Mouse (Mus musculus): ENCODE data around the gene Lrpap1. TPM values are rescaled to one million over a fixed set of nuclear protein-coding genes. Genes with fewer than 3 reads are reported as not detected.

The Lrpap1 gene
- polyA plus RNA-seq, 1 experiment from 2014 or later: 77.9 TPM

DNA sequence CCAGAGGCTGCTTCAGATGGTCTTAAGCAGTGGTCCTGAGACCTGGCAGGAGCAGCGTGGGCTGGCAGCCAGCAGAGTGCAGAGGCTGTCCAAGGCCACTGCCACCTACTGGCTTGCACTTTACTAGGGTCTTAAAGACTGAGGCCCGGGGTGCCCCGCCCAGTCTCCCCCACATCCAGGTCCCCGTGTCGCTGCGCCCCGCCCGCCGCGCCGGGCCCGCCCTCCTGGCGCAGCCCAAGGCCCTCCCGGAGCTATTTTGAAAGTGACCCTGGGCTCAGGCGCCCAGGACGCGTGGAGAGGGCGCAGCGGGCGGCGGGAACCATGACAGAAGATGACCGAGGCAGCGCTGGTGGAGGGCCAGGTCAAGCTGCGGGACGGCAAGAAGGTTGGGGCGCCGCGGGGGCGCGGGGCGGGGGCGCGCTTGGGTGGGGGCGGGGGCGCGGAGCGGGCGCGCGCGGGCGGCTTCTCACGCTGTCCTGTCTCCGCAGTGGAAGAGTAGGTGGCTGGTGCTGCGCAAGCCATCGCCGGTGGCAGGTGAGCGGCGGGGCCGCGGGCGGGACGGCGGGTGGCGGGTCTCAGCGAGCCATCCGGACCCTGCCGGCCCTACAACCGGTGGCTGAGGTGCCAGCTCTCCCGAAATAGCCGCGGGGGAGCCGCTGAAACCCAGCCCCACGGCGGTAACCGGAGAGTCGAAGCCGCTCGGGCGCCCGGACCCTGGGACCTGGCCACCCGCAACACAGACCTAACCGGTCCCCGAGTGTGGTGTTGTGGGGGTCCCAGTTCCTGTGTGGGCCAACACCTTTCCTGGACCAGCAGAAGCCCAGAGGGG, 48.7 kb downstream of the Lrpap1 start, which contains the start of gene Dok7:
Gene Dok7 (plus strand): TSS at position 163 of the 829 bp plus-strand sequence.
- peak; percentile 20; the same call in 1 of the 2 replicates for ATAC-seq (ENCODE audit: insufficient read depth)
- H3K4me3 ChIP-seq (replicated peaks): peak within 1 kb of the TSS; percentile 48
- peaks cover 73% of the 10 kb centered on the region for H3K27me3 ChIP-seq
- 0 out of 2 replicates have a peak, but pooled peaks cover 9% of the 10 kb centered on the region for H3K4me1 ChIP-seq (replicated peaks)
- H3K4me2 ChIP-seq: peak within 1 kb of the TSS; percentile 65
- H3K9ac ChIP-seq: no peak within 1 kb of the TSS
- H3K9me3 ChIP-seq (replicated peaks): no peaks in the 10 kb centered on the region
- WGBS (ENCODE audit: insufficient replicate concordance): 1% methylated on average over 73 of the region's 74 CpGs
- no peak within 1 kb of the TSS for H3K27ac ChIP-seq (replicated peaks)
- H3K36me3 ChIP-seq (replicated peaks): no peaks in the 10 kb centered on the region

DNA sequence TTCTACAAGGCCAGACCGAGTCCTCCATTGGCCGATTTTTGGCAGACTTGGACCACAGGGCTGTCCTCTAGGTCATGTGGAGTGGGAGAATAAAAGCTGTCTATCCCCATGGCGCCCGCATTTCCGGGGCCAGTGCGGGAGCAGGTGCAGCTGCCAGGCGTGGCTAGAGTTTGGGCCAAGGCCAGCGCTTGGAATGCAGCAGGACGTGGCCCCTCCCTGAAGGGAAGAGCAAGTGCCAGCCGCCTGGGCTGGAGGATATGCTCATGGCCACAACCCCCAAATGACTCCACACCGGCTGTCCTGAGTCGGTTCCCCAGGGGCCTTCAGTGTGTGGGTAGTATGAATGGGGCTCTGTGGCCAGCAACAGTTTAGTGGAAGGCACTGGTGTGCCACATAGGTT, 50.5 kb downstream of the Lrpap1 start:
- Histone ChIP-seq H3K9ac (no peak overlapping the region), H3K4me1 (replicated peaks) (0 out of 2 replicates have a peak, but pooled peaks cover 9% of the 10 kb centered on the region), H3K27me3 (peaks cover 69% of the 10 kb centered on the region), H3K36me3 (replicated peaks) (no peaks in the 10 kb centered on the region), H3K27ac (replicated peaks) (no peak overlapping the region), H3K4me2 (no peak overlapping the region), H3K4me3 (replicated peaks) (no peak overlapping the region), H3K9me3 (replicated peaks) (no peaks in the 10 kb centered on the region)
- no peak for ATAC-seq (ENCODE audit: insufficient read depth)
- WGBS (ENCODE audit: insufficient replicate concordance): 67% methylated on average over 12 of the region's 12 CpGs

DNA sequence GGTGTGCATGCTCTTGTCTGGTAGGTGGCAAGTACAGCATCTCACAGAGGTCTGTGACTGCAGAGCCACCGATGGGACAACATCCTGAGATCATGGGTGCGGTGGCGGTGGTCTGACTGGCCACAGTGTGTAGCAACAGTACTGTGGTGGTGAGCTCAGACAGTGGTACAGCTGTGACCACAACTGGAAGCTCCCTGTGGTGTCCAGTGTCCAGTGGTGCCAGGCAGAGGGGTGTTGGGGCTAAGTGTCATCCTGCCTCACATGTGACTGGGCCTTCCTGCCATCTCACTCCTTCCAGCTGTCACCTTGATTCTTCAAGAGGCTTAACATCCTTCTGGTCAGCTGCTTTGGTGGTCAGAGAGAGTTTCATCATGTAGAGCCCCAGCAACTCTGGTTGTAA, 50.9 kb downstream of the Lrpap1 start:
- 63% methylated on average over 3 of the region's 3 CpGs for WGBS (ENCODE audit: insufficient replicate concordance)
- Histone ChIP-seq H3K36me3 (replicated peaks) (no peaks in the 10 kb centered on the region), H3K4me2 (no peak overlapping the region), H3K9me3 (replicated peaks) (no peaks in the 10 kb centered on the region), H3K9ac (no peak overlapping the region), H3K4me3 (replicated peaks) (no peak overlapping the region), H3K27me3 (peaks cover 64% of the 10 kb centered on the region), H3K27ac (replicated peaks) (no peak overlapping the region), H3K4me1 (replicated peaks) (0 out of 2 replicates have a peak, but pooled peaks cover 9% of the 10 kb centered on the region)
- ATAC-seq (ENCODE audit: insufficient read depth): no peak

DNA sequence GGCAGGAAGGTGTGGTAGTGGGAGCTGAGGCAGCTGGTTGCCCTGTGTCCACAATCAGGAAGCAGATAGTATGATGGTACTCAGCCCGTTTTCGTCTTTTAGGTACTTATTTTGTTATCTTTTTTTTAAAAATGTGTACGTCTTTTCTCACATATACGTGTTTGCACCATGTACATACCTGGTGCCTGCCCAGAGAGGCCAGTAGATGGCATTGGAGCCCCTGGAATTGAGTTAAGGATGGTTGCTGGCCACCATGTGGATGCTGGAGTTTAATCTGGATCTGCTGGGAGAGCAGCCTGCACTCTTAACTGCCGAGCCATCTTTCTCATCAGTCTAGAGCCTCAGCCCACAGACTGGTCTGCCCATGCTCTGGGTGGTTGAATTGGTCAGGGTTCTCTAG, 55.0 kb downstream of the Lrpap1 start:
- no peak overlapping the region for H3K9ac ChIP-seq
- no peaks in the 10 kb centered on the region for H3K36me3 ChIP-seq (replicated peaks)
- no peak for ATAC-seq (ENCODE audit: insufficient read depth)
- no peak overlapping the region for H3K4me2 ChIP-seq
- H3K4me1 ChIP-seq (replicated peaks): 0 out of 2 replicates have a peak, but pooled peaks cover 9% of the 10 kb centered on the region
- H3K9me3 ChIP-seq (replicated peaks): no peaks in the 10 kb centered on the region
- H3K4me3 ChIP-seq (replicated peaks): no peak overlapping the region
- H3K27ac ChIP-seq (replicated peaks): no peak overlapping the region
- WGBS (ENCODE audit: insufficient replicate concordance): 59% methylated on average over 5 of the region's 5 CpGs
- peaks cover 27% of the 10 kb centered on the region for H3K27me3 ChIP-seq

DNA sequence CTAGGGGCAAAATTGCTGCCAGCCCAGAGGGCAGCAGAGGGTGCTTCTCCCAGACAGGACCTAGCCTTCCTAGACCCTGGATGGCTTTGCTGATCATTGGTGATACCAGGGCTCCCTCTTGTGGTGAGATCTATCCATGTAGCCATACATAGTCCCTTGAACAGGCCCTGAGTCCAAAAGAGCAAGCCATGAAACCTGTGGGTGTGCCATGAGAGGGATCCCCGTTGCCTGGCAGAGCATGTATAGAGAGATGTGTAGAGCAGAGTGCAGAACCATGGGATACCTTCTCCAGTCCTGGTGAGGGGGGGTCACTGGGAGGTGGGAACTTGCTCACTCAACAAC, 62.5 kb downstream of the Lrpap1 start:
- Histone ChIP-seq H3K27ac (replicated peaks) (no peak overlapping the region), H3K4me3 (replicated peaks) (peak overlapping the region; percentile 31; the same call in 1 of the 2 replicates), H3K4me2 (peak overlapping the region; percentile 53), H3K36me3 (replicated peaks) (no peaks in the 10 kb centered on the region), H3K27me3 (peaks cover 4% of the 10 kb centered on the region; the same call in 1 of the 2 replicates), H3K9ac (no peak overlapping the region), H3K4me1 (replicated peaks) (peaks cover 34% of the 10 kb centered on the region), H3K9me3 (replicated peaks) (no peaks in the 10 kb centered on the region)
- ATAC-seq (ENCODE audit: insufficient read depth): peak; percentile 43; the same call in 1 of the 2 replicates
- 10% methylated on average over 1 of the region's 1 CpGs for WGBS (ENCODE audit: insufficient replicate concordance)

DNA sequence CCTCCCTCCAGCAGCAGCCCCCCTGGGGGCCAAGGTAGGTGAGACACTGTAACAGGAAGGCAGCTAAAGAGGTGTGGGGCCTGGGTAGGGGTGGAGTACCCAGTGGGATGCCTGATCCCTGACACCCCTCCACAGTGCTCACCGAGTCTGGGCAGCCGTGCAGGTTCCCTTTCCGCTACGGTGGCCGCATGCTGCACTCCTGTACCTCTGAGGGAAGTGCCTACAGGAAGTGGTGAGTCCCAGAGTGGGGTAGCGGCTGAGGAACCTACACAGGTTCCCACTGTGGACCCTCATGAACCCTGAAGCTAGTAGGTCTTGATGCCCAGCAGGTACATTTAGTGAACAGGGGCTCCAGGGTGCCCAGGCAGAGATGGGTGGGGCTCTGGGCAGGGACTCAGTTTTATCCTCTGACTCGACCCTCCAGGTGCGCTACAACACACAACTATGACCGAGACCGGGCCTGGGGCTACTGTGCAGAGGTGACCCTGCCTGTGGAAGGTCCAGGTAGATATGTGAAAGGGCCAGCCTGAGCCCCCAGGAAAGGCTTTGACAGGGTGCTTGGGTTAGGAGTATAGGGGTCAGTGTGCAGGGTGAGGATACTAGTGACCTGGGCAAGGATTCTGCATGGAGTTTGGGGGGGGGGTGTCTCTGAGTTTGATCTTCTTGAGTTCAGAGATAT, 63.0 kb downstream of the Lrpap1 start:
- Histone ChIP-seq H3K9me3 (replicated peaks) (no peaks in the 10 kb centered on the region), H3K4me3 (replicated peaks) (peak overlapping the region; percentile 31), H3K4me2 (peak overlapping the region; percentile 53), H3K4me1 (replicated peaks) (peaks cover 34% of the 10 kb centered on the region), H3K36me3 (replicated peaks) (no peaks in the 10 kb centered on the region), H3K27me3 (peaks cover 4% of the 10 kb centered on the region; the same call in 1 of the 2 replicates), H3K9ac (peak overlapping the region; percentile 22; the same call in 1 of the 2 replicates), H3K27ac (replicated peaks) (peak overlapping the region; percentile 65)
- ATAC-seq (ENCODE audit: insufficient read depth): 0 out of 2 replicates have a peak, but pooled peaks have one; percentile 1
- WGBS (ENCODE audit: insufficient replicate concordance): 35% methylated on average over 10 of the region's 10 CpGs

Other genes with a start within 250 kb of the Lrpap1 start
- 0.10 and 0.30 TPM in 2 replicates for gene Msantd1, start 197.8 kb downstream of the Lrpap1 start, polyA plus RNA-seq (2015; fragmentation: Nextera tagmentation; extraction: Ambion mirVana)
- 17.0 and 20.1 TPM in 2 replicates for gene Rgs12, start 156.3 kb downstream of the Lrpap1 start, polyA plus RNA-seq (2015; fragmentation: Nextera tagmentation; extraction: Ambion mirVana)
- gene Hgfac, start 64.3 kb downstream of the Lrpap1 start, polyA plus RNA-seq (2015; fragmentation: Nextera tagmentation; extraction: Ambion mirVana): 129 and 201 TPM in 2 replicates
- 0.15 and 0.22 TPM in 2 replicates for gene Dok7, start 49.0 kb downstream of the Lrpap1 start, polyA plus RNA-seq (2015; fragmentation: Nextera tagmentation; extraction: Ambion mirVana)
- not detected in 2 replicates for gene Adra2c, start 172.6 kb upstream of the Lrpap1 start, polyA plus RNA-seq (2015; fragmentation: Nextera tagmentation; extraction: Ambion mirVana)

Measured in liver, embryonic 15.5 days (tissue).